8 mouse cellular contexts compared by ENCODE assay signal in genomic region chr2:92422388-92423135, GRCm38 (mm10). TPM values are rescaled to one million over a fixed set of nuclear protein-coding genes. Genes with fewer than 3 reads are reported as not detected.
DNase-seq lines count a peak whose midpoint lies in the region; ATAC-seq lines count a peak whose summit lies in the region.

No protein-coding gene starts in this region.

- H3K4me1 ChIP-seq in hindbrain, embryonic 15.5 days (replicated peaks), result peaks cover 45% of the 10 kb centered on the region
- peaks cover 26% of the 10 kb centered on the region for H3K4me1 ChIP-seq in hindbrain, embryonic 14.5 days (replicated peaks; ENCODE audit: control insufficient read depth, insufficient read depth, low read length)

- WGBS in hindbrain, embryonic 15.5 days, result 73% methylated on average over 10 of the region's 10 CpGs
- 79% methylated on average over 10 of the region's 10 CpGs for WGBS in hindbrain, embryonic 14.5 days

- H3K36me3 ChIP-seq in hindbrain, embryonic 15.5 days, result peaks cover 68% of the 10 kb centered on the region
- peaks cover 73% of the 10 kb centered on the region for H3K36me3 ChIP-seq in hindbrain, embryonic 14.5 days (replicated peaks; ENCODE audit: control insufficient read depth, insufficient read depth)

- H3K4me2 ChIP-seq in hindbrain, embryonic 15.5 days, result no peak overlapping the region
- H3K4me2 ChIP-seq in hindbrain, embryonic 14.5 days (replicated peaks), result no peak overlapping the region

- no peak overlapping the region for H3K9ac ChIP-seq in hindbrain, embryonic 15.5 days
- no peak overlapping the region for H3K9ac ChIP-seq in hindbrain, embryonic 14.5 days

- H3K4me3 ChIP-seq in hindbrain, embryonic 15.5 days, result no peak overlapping the region
- no peak overlapping the region for H3K4me3 ChIP-seq in hindbrain, embryonic 14.5 days (replicated peaks; ENCODE audit: low read length)

- H3K27ac ChIP-seq in hindbrain, embryonic 15.5 days (replicated peaks), result peak overlapping the region; percentile 83; the same call in 1 of the 2 replicates
- no peak overlapping the region for H3K27ac ChIP-seq in hindbrain, embryonic 14.5 days

- H3K9me3 ChIP-seq in hindbrain, embryonic 15.5 days, result no peaks in the 10 kb centered on the region
- H3K9me3 ChIP-seq in hindbrain, embryonic 14.5 days (ENCODE audit: control insufficient read depth, low read length), result no peaks in the 10 kb centered on the region

- H3K27me3 ChIP-seq in hindbrain, embryonic 15.5 days, result no peaks in the 10 kb centered on the region
- H3K27me3 ChIP-seq in hindbrain, embryonic 14.5 days (ENCODE audit: control insufficient read depth, insufficient read depth, low read length), result no peaks in the 10 kb centered on the region

- no peak for ATAC-seq in hindbrain, embryonic 15.5 days (ENCODE audit: low FRiP score, low read depth)
- ATAC-seq in hindbrain, embryonic 14.5 days (ENCODE audit: low FRiP score), result no peak
- peak; percentile 88 for ATAC-seq in common myeloid progenitor, adult 5-6 weeks (replicated peaks; ENCODE audit: low read depth, poor library complexity, severe bottlenecking)

- DNase-seq in hindbrain, embryonic 14.5 days (ENCODE audit: low spot score), result no peak
- DNase-seq in 416B (ENCODE audit: low read depth), result peak; percentile 89
- DNase-seq in CD4-positive, CD25-positive, alpha-beta regulatory T cell, adult 2 months (ENCODE audit: low read depth, low spot score), result peak; percentile 21
- DNase-seq in urinary bladder, postnatal 36 days (ENCODE audit: low spot score in 2 of 2), result no peak
- no peak for DNase-seq in layer of hippocampus, adult 9-11 months
- no peak for DNase-seq in spleen, adult 12 weeks (ENCODE audit: low spot score)

RNA-seq across cellular contexts. Expression of gene Cry2, which starts 11.3 kb away (rescaled TPM):
- polyA plus RNA-seq in hindbrain, embryonic 15.5 days (2015; fragmentation: Nextera tagmentation; extraction: Ambion mirVana), result 41.1 and 47.9 TPM in 2 replicates
- polyA plus RNA-seq in hindbrain, embryonic 14.5 days (2014; fragmentation: Nextera tagmentation; extraction: Ambion mirVana), result 34.6 and 35.5 TPM in 2 replicates
- 11.2 and 12.6 TPM in 2 replicates for total RNA-seq in common myeloid progenitor, adult 5-6 weeks (2017)

RNA-seq across cellular contexts. Expression of gene Mapk8ip1, which starts 21.5 kb away (rescaled TPM):
- 162 and 178 TPM in 2 replicates for polyA plus RNA-seq in hindbrain, embryonic 15.5 days (2015; fragmentation: Nextera tagmentation; extraction: Ambion mirVana)
- 68.8 and 74.5 TPM in 2 replicates for polyA plus RNA-seq in hindbrain, embryonic 14.5 days (2014; fragmentation: Nextera tagmentation; extraction: Ambion mirVana)
- not detected in 2 replicates for total RNA-seq in common myeloid progenitor, adult 5-6 weeks (2017)

RNA-seq across cellular contexts. Expression of gene Slc35c1, which starts 37.8 kb away (rescaled TPM):
- polyA plus RNA-seq in hindbrain, embryonic 15.5 days (2015; fragmentation: Nextera tagmentation; extraction: Ambion mirVana), result 15.4 and 20.1 TPM in 2 replicates
- 15.4 and 17.1 TPM in 2 replicates for polyA plus RNA-seq in hindbrain, embryonic 14.5 days (2014; fragmentation: Nextera tagmentation; extraction: Ambion mirVana)
- total RNA-seq in common myeloid progenitor, adult 5-6 weeks (2017), result 12.0 and 19.4 TPM in 2 replicates

RNA-seq across cellular contexts. Expression of gene 1700029I15Rik, which starts 40.2 kb away (rescaled TPM):
- polyA plus RNA-seq in hindbrain, embryonic 15.5 days (2015; fragmentation: Nextera tagmentation; extraction: Ambion mirVana), result 7.8 and 8.8 TPM in 2 replicates
- 2.9 and 4.2 TPM in 2 replicates for polyA plus RNA-seq in hindbrain, embryonic 14.5 days (2014; fragmentation: Nextera tagmentation; extraction: Ambion mirVana)
- 0.68 and 2.1 TPM in 2 replicates for total RNA-seq in common myeloid progenitor, adult 5-6 weeks (2017)

RNA-seq across cellular contexts. Expression of gene Large2, which starts 47.9 kb away (rescaled TPM):
- 1.5 TPM in 2 replicates for polyA plus RNA-seq in hindbrain, embryonic 15.5 days (2015; fragmentation: Nextera tagmentation; extraction: Ambion mirVana)
- polyA plus RNA-seq in hindbrain, embryonic 14.5 days (2014; fragmentation: Nextera tagmentation; extraction: Ambion mirVana), result 2.0 and 2.4 TPM in 2 replicates
- 0.15 and 1.8 TPM in 2 replicates for total RNA-seq in common myeloid progenitor, adult 5-6 weeks (2017)

Comparison
In these comparisons a context has a peak if more than half of its experiments do, and no peak if none do; other contexts are left out.
1. DNase-seq: peak in 416B (single experiment) and CD4-positive, CD25-positive, alpha-beta regulatory T cell, adult 2 months (single experiment); none in hindbrain, embryonic 14.5 days (single experiment), urinary bladder, postnatal 36 days (0 of 2), layer of hippocampus, adult 9-11 months (single experiment) and spleen, adult 12 weeks (single experiment).